Mouse (Mus musculus) lung, embryonic 16.5 days (tissue): Measurements from ENCODE around the gene Sowaha. TPM values are rescaled to one million over a fixed set of nuclear protein-coding genes. Genes with fewer than 3 reads are reported as not detected.

ENCODE experiments used
- ATAC-seq: fragments of 200-750 bp; cut with Nextera tagmentation; 2 replicates; pipeline ENCODE4 v1.8.0; 2017; ENCODE audit warnings: low read depth, mild to moderate bottlenecking, moderate library complexity
- H3K27ac ChIP-seq: fragments of 300-500 bp; sonication (generic); 2 replicates; pipeline ENCODE4 v1.5.1; 2014; ENCODE audit warnings: mild to moderate bottlenecking, control low read depth, low read length
- H3K27me3 ChIP-seq: fragments of 300-500 bp; sonication (generic); 2 replicates; pipeline ENCODE4 v1.6.1; 2014; ENCODE audit warnings: low read depth, low read length, mixed read lengths; ENCODE audit not compliant: control insufficient read depth, insufficient read depth
- H3K36me3 ChIP-seq: fragments of 300-500 bp; sonication (generic); 2 replicates; pipeline ENCODE4 v1.6.1; 2014; ENCODE audit warnings: low read length; ENCODE audit not compliant: control insufficient read depth, insufficient read depth
- H3K4me1 ChIP-seq: fragments of 300-500 bp; sonication (generic); replicated peaks from 2 replicates; pipeline ENCODE4 v1.6.1; 2014; ENCODE audit warnings: low read length, mixed read lengths; ENCODE audit not compliant: control insufficient read depth, insufficient read depth
- H3K4me2 ChIP-seq: fragments of 300-500 bp; sonication (generic); 2 replicates; pipeline ENCODE4 v1.6.1; 2014; ENCODE audit warnings: low read depth, low read length, control low read depth
- H3K4me3 ChIP-seq: fragments of 300-500 bp; sonication (generic); 2 replicates; pipeline ENCODE4 v1.5.1; 2014; ENCODE audit warnings: mild to moderate bottlenecking, low read length, control low read depth
- H3K9ac ChIP-seq: fragments of 300-500 bp; sonication (generic); 2 replicates; pipeline ENCODE4 v1.6.1; 2014; ENCODE audit warnings: low read length, control low read depth
- H3K9me3 ChIP-seq: fragments of 300-500 bp; sonication (generic); 2 replicates; pipeline ENCODE4 v1.6.1; 2016; ENCODE audit warnings: low read length; ENCODE audit not compliant: control insufficient read depth
- WGBS: fragments of 180-500 bp; shearing (Covaris S2); extraction: QIAGEN DNeasy Blood & Tissue Kit; methylation state at CpG from one replicate; pipeline ENCODE4 v1.1.7; 2014; 5-methylcytosine and 5-hydroxymethylcytosine counted together
- polyA plus RNA-seq: library from polyadenylated mRNA; unstranded; fragments of >200 nt; fragmentation: Nextera tagmentation; extraction: Ambion mirVana; gene quantifications from 2 replicates; pipeline ENCODE4 v1.2.1, GENCODE M21; 2015

Sowaha gene
- polyA plus RNA-seq, 1 experiment from 2014 or later = 0.13 TPM

GRCm38 (mm10) chr11:53521120-53521820 lies 41.2 kb upstream of the Sowaha start:
- no peak for ATAC-seq
- peak overlapping the region; percentile 87; the same call in 1 of the 2 replicates for H3K9ac ChIP-seq
- H3K4me1 ChIP-seq = peaks cover 33% of the 10 kb centered on the region

GRCm38 (mm10) chr11:53520122-53520978 lies 40.3 kb upstream of the Sowaha start:
- Histone ChIP-seq H3K27ac (peak overlapping the region; percentile 85), H3K9ac (peak overlapping the region; percentile 87), H3K9me3 (no peaks in the 10 kb centered on the region), H3K4me3 (peak overlapping the region; percentile 81), H3K4me1 (peaks cover 29% of the 10 kb centered on the region), H3K27me3 (no peaks in the 10 kb centered on the region), H3K4me2 (peak overlapping the region; percentile 89), H3K36me3 (no peaks in the 10 kb centered on the region)
- WGBS = 2% methylated on average over 24 of the region's 24 CpGs
- peak; percentile 66 for ATAC-seq

More at GRCm38 (mm10) chr11:53521120-53521820, 41.2 kb upstream of the Sowaha start:
- H3K27ac ChIP-seq = peak overlapping the region; percentile 21; the same call in 1 of the 2 replicates
- H3K9me3 ChIP-seq = no peaks in the 10 kb centered on the region
- H3K4me3 ChIP-seq = peak overlapping the region; percentile 81
- peak overlapping the region; percentile 89 for H3K4me2 ChIP-seq
- H3K27me3 ChIP-seq = no peaks in the 10 kb centered on the region
- H3K36me3 ChIP-seq = no peaks in the 10 kb centered on the region
- 33% methylated on average over 16 of the region's 16 CpGs for WGBS

DNA sequence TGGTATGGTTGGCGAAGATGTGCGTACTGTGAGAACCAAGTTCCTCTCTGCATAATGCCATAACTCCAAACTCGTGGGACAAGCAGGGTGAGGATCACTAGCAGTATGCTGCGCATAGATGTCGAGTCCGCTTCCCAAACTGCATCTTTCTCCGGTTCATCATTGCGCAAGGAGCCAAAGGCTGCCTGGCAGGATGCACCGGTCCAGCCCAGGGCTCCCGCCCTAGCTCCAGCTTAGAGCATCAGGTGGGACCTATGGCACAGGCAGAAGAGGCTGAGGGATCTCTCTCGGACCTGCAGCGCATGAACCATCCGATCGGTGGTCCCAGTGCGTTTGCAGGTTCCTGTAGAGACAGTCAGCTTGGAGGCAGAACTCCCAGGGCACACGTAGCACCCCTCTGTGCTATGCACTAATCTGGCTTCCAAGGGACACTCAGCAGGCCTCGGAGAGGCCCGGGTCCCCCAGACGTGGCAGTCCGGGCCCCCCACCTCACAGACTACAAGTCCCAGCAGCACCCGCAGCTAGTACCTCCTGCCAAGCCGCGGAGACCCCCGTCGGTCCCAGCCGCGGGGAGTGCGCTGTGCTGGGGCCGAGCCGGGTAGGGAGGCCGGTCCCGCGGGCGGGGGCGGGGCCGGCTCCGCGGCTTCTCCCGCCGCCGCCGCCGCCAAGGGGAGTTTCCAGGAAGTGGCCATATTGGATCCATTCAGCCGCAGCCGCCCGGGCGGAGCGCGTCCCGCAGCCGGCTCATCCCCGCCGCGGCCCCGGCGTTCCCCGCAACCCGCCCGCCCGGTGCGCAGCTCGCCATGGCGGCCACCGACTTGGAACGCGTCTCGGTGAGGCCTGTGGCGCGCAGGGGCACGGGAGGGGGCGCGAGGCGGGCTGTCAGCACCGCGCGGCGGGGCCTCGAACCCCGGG lies 39.4 kb upstream of the Sowaha start, which contains the start of gene Sept8:
TSS of gene Sept8 (plus strand) at position 51 of the 915 bp plus-strand sequence.
- no peaks in the 10 kb centered on the region for H3K27me3 ChIP-seq
- no peaks in the 10 kb centered on the region for H3K36me3 ChIP-seq
- H3K9me3 ChIP-seq = no peaks in the 10 kb centered on the region
- H3K4me3 ChIP-seq = peak within 1 kb of the TSS; percentile 81
- H3K4me2 ChIP-seq = peak within 1 kb of the TSS; percentile 89
- H3K9ac ChIP-seq = peak within 1 kb of the TSS; percentile 87
- 4% methylated on average over 70 of the region's 79 CpGs for WGBS
- H3K4me1 ChIP-seq = peaks cover 29% of the 10 kb centered on the region
- H3K27ac ChIP-seq = peak within 1 kb of the TSS; percentile 85
- ATAC-seq = peak; percentile 76

GRCm38 (mm10) chr11:53518759-53519158 lies 38.7 kb upstream of the Sowaha start:
- peaks cover 29% of the 10 kb centered on the region for H3K4me1 ChIP-seq
- no peak overlapping the region for H3K27ac ChIP-seq
- no peaks in the 10 kb centered on the region for H3K27me3 ChIP-seq
- peak overlapping the region; percentile 89; the same call in 1 of the 2 replicates for H3K4me2 ChIP-seq
- WGBS = 34% methylated on average over 5 of the region's 5 CpGs
- H3K36me3 ChIP-seq = no peaks in the 10 kb centered on the region
- H3K4me3 ChIP-seq = no peak overlapping the region
- no peak for ATAC-seq
- no peak overlapping the region for H3K9ac ChIP-seq
- H3K9me3 ChIP-seq = no peaks in the 10 kb centered on the region

- Histone ChIP-seq H3K9ac (no peak overlapping the region; the same call in 1 of the 2 replicates), H3K27me3 (no peaks in the 10 kb centered on the region), H3K4me3 (no peak overlapping the region), H3K9me3 (no peaks in the 10 kb centered on the region), H3K36me3 (no peaks in the 10 kb centered on the region), H3K4me1 (peaks cover 21% of the 10 kb centered on the region), H3K27ac (peak overlapping the region; percentile 63), H3K4me2 (no peak overlapping the region)
- ATAC-seq = peak; percentile 24; the same call in 1 of the 2 replicates
- WGBS = 31% methylated on average over 8 of the region's 8 CpGs
Observed at GRCm38 (mm10) chr11:53516775-53517627, 36.9 kb upstream of the Sowaha start.

DNA sequence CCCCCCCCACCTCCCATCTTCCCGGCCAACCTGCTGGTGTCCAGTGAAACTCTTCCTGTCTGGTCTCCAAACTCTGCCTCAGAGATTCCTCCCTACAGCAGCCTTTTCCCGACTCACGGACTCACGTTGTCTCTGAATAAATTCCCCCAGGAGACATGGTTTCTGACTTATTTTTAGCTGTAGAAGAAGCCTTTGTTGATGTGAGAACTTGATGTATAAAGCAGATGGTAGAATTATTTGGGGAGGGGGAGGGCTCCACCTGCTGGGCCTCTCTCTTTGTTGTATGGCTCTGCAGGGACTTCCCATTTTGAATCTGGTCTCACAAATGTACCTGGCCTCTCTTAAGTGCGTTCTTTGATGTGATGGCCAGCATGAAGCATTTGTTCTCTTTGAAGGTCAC lies 30.3 kb upstream of the Sowaha start:
- Histone ChIP-seq H3K9me3 (no peaks in the 10 kb centered on the region), H3K9ac (no peak overlapping the region), H3K27me3 (no peaks in the 10 kb centered on the region), H3K27ac (no peak overlapping the region), H3K4me2 (no peak overlapping the region), H3K36me3 (no peaks in the 10 kb centered on the region), H3K4me3 (no peak overlapping the region), H3K4me1 (no peaks in the 10 kb centered on the region)
- WGBS = 40% methylated on average over 5 of the region's 5 CpGs
- ATAC-seq = no peak

- H3K4me1 ChIP-seq = no peaks in the 10 kb centered on the region
- no peak overlapping the region for H3K9ac ChIP-seq
- no peaks in the 10 kb centered on the region for H3K27me3 ChIP-seq
- 45% methylated on average over 3 of the region's 3 CpGs for whole genome bisulfite sequencing
- ATAC-seq = no peak
- no peak overlapping the region for H3K4me3 ChIP-seq
- H3K27ac ChIP-seq = no peak overlapping the region
- no peaks in the 10 kb centered on the region for H3K9me3 ChIP-seq
- H3K4me2 ChIP-seq = no peak overlapping the region
- no peaks in the 10 kb centered on the region for H3K36me3 ChIP-seq
Observed at GRCm38 (mm10) chr11:53508591-53508990, 28.5 kb upstream of the Sowaha start.

- Histone ChIP-seq H3K4me2 (no peak overlapping the region), H3K27ac (no peak overlapping the region), H3K36me3 (no peaks in the 10 kb centered on the region), H3K27me3 (no peaks in the 10 kb centered on the region), H3K9ac (no peak overlapping the region), H3K9me3 (no peaks in the 10 kb centered on the region), H3K4me3 (no peak overlapping the region), H3K4me1 (no peaks in the 10 kb centered on the region)
- WGBS = 53% methylated on average over 7 of the region's 7 CpGs
- ATAC-seq = no peak
Observed at GRCm38 (mm10) chr11:53508152-53508551, 28.1 kb upstream of the Sowaha start.
